Mouse (Mus musculus) megakaryocyte, embryonic 14.5 days (primary cell): ENCODE results near the gene Setd6. TPM values are rescaled to one million over a fixed set of nuclear protein-coding genes. Genes with fewer than 3 reads are reported as not detected.

Source experiments
- H3K27me3 ChIP-seq: replicated peaks from 2 replicates; pipeline ENCODE3; 2012; ENCODE audit warnings: inconsistent platforms
- H3K36me3 ChIP-seq: replicated peaks from 2 replicates; pipeline ENCODE3; 2012; ENCODE audit warnings: low read length, inconsistent platforms, mixed read lengths
- H3K4me1 ChIP-seq: 2 replicates; pipeline ENCODE4 v1.6.1; 2012; ENCODE audit warnings: inconsistent platforms
- H3K4me3 ChIP-seq: replicated peaks from 2 replicates; pipeline ENCODE3; 2012; ENCODE audit warnings: moderate library complexity, mild to moderate bottlenecking, inconsistent platforms
- H3K9me3 ChIP-seq: 2 replicates; pipeline ENCODE4 v1.6.1; 2012; ENCODE audit warnings: inconsistent platforms
- FLI1 ChIP-seq: IDR thresholded peaks from 2 replicates; pipeline ENCODE4 v1.6.1; 2012; ENCODE audit warnings: low read length, inconsistent platforms, mixed read lengths
- GATA1 ChIP-seq: IDR thresholded peaks from 3 replicates; pipeline ENCODE4 v1.6.1; 2012; ENCODE audit warnings: mixed read lengths, low read length, inconsistent platforms, borderline replicate concordance
- polyA plus RNA-seq: library from polyadenylated mRNA; stranded (reverse); fragments of >175 nt; gene quantifications from 2 replicates; pipeline ENCODE4 v1.2.3, GENCODE M21; 2012; ENCODE audit warnings: low replicate concordance; ENCODE audit not compliant: insufficient read depth

Setd6 gene
- polyA plus RNA-seq, 1 experiment, result 2.0 TPM

GRCm38 (mm10) chr8:95748028-95748427 lies 32.3 kb downstream of the Setd6 start:
- no peaks in the 10 kb centered on the region for H3K4me1 ChIP-seq
- H3K27me3 ChIP-seq, result no peaks in the 10 kb centered on the region
- no peak overlapping the region for H3K4me3 ChIP-seq
- TF ChIP-seq FLI1 (no peak), GATA1 (no peak)
- peaks cover 100% of the 10 kb centered on the region for H3K36me3 ChIP-seq
- no peaks in the 10 kb centered on the region for H3K9me3 ChIP-seq

GRCm38 (mm10) chr8:95751924-95752323 lies 36.2 kb downstream of the Setd6 start:
- Histone ChIP-seq H3K9me3 (no peaks in the 10 kb centered on the region), H3K27me3 (no peaks in the 10 kb centered on the region), H3K4me1 (no peaks in the 10 kb centered on the region), H3K36me3 (peaks cover 99% of the 10 kb centered on the region), H3K4me3 (no peak overlapping the region)
- TF ChIP-seq GATA1 (no peak), FLI1 (no peak)

DNA sequence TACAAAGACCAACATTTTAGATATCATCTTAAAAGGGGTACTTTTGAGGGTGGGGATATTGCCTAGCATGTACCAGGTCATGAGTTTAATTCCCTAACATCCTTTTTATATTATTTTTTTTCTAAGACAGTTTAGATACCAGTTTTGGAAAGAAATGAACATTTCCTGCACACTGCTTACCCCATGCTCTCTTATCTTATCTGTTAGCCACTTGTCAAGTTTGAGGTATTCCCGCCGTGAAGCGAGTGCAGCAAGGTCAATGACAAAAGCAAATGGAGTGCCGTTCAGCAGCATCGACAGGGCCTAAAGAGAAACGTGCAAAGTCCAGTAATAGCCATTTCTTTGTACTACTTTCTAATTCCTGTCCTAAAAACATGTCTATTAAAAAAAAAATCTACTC lies 44.6 kb downstream of the Setd6 start:
- no peak overlapping the region for H3K4me3 ChIP-seq
- no peaks in the 10 kb centered on the region for H3K4me1 ChIP-seq
- peaks cover 99% of the 10 kb centered on the region for H3K36me3 ChIP-seq
- TF ChIP-seq FLI1, result no peak
- no peak for TF ChIP-seq GATA1
- H3K27me3 ChIP-seq, result no peaks in the 10 kb centered on the region
- no peaks in the 10 kb centered on the region for H3K9me3 ChIP-seq

DNA sequence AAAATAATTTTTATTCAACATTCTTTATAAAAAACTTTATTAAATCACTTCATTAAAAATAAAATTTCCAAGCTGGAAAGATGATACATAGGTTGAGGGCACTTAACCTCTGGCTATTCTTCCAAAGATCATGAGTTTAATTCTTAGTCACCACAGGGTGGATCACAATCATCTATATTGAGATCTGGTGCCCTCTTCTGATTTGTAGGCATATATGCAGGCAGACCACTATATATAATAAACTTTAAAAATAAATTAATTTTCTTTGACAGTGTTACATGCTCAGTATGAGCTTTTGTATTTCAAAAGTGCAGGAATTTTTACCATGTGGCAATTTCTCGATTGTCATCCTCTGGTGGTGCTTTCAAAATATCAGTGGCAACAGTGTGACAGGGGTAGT lies 48.5 kb downstream of the Setd6 start:
- Histone ChIP-seq H3K36me3 (peaks cover 100% of the 10 kb centered on the region), H3K9me3 (no peaks in the 10 kb centered on the region), H3K27me3 (no peaks in the 10 kb centered on the region), H3K4me3 (no peak overlapping the region), H3K4me1 (no peaks in the 10 kb centered on the region)
- TF ChIP-seq GATA1, result no peak
- TF ChIP-seq FLI1, result no peak

Other genes with a start within 250 kb of the Setd6 start
- gene Csnk2a2, start 225.8 kb upstream of the Setd6 start, polyA plus RNA-seq, result 6.6 and 7.8 TPM in 2 replicates
- not detected in 2 replicates for gene Ccdc113, start 181.8 kb upstream of the Setd6 start, polyA plus RNA-seq
- 0.79 TPM in 1 of 2 replicates, not detected in the other for gene Prss54, start 139.5 kb upstream of the Setd6 start, polyA plus RNA-seq
- gene Gins3, start 82.4 kb upstream of the Setd6 start, polyA plus RNA-seq, result 0.44 and 4.1 TPM in 2 replicates
- 30.6 and 36.1 TPM in 2 replicates for gene Ndrg4, start 38.9 kb upstream of the Setd6 start, polyA plus RNA-seq
- gene Cnot1, start 91.6 kb downstream of the Setd6 start, polyA plus RNA-seq, result 1.4 and 2.1 TPM in 2 replicates
- 13.8 and 55.0 TPM in 2 replicates for gene Sap18b, start 109.5 kb downstream of the Setd6 start, polyA plus RNA-seq
- 3.6 and 9.6 TPM in 2 replicates for gene Slc38a7, start 137.7 kb downstream of the Setd6 start, polyA plus RNA-seq
- gene Got2, start 172.7 kb downstream of the Setd6 start, polyA plus RNA-seq, result 8.5 and 22.3 TPM in 2 replicates